Mouse (Mus musculus) neural tube, embryonic 11.5 days (tissue): ENCODE results near the gene Fbxw15. TPM values are rescaled to one million over a fixed set of nuclear protein-coding genes. Genes with fewer than 3 reads are reported as not detected.

Source experiments
- ATAC-seq: fragments of 200-750 bp; cut with Nextera tagmentation; 2 replicates; pipeline ENCODE4 v1.8.0; 2017; ENCODE audit warnings: moderate number of reproducible peaks, mild to moderate bottlenecking, moderate TSS enrichment, moderate library complexity; ENCODE audit not compliant: insufficient read depth, low FRiP score, low TSS enrichment
- DNase-seq: peaks from one replicate; pipeline ENCODE4 v3.0.0-alpha.2; 2015; ENCODE audit warnings: low spot score
- H3K27ac ChIP-seq: fragments of 300-500 bp; sonication (generic); 2 replicates; pipeline ENCODE4 v1.5.1; 2014; ENCODE audit warnings: low read depth, mild to moderate bottlenecking, low read length
- H3K27me3 ChIP-seq: fragments of 300-500 bp; sonication (generic); 2 replicates; pipeline ENCODE4 v1.6.1; 2014; ENCODE audit warnings: mild to moderate bottlenecking, low read length, mixed read lengths; ENCODE audit not compliant: control insufficient read depth, insufficient read depth
- H3K36me3 ChIP-seq: fragments of 300-500 bp; sonication (generic); 2 replicates; pipeline ENCODE4 v1.6.1; 2014; ENCODE audit warnings: mild to moderate bottlenecking, low read length, moderate library complexity, mixed read lengths; ENCODE audit not compliant: control insufficient read depth, insufficient read depth
- H3K4me1 ChIP-seq: fragments of 300-500 bp; sonication (generic); 2 replicates; pipeline ENCODE4 v1.6.1; 2014; ENCODE audit warnings: low read length, mixed read lengths; ENCODE audit not compliant: control insufficient read depth, insufficient read depth
- H3K4me2 ChIP-seq: fragments of 300-500 bp; sonication (generic); 2 replicates; pipeline ENCODE4 v1.6.1; 2014; ENCODE audit warnings: low read depth, mild to moderate bottlenecking, moderate library complexity
- H3K4me3 ChIP-seq: fragments of 300-500 bp; sonication (generic); 2 replicates; pipeline ENCODE4 v1.5.1; 2014; ENCODE audit warnings: low read depth, low read length
- H3K9ac ChIP-seq: fragments of 300-500 bp; sonication (generic); 2 replicates; pipeline ENCODE4 v1.6.1; 2014; ENCODE audit warnings: mild to moderate bottlenecking, low read length
- H3K9me3 ChIP-seq: fragments of 300-500 bp; sonication (generic); 2 replicates; pipeline ENCODE4 v1.6.1; 2016; ENCODE audit warnings: low read length; ENCODE audit not compliant: control insufficient read depth
- WGBS: fragments of 180-500 bp; shearing (Covaris S2); extraction: QIAGEN DNeasy Blood & Tissue Kit; methylation state at CpG from one replicate; pipeline ENCODE4 v1.1.7; 2014; 5-methylcytosine and 5-hydroxymethylcytosine counted together
- polyA plus RNA-seq: library from polyadenylated mRNA; unstranded; fragments of >200 nt; fragmentation: Nextera tagmentation; extraction: Ambion mirVana; gene quantifications from 2 replicates; pipeline ENCODE4 v1.2.1, GENCODE M21; 2014

Fbxw15 gene
- polyA plus RNA-seq, 1 experiment from 2014 or later = not detected

GRCm38 (mm10) chr9:109523385-109524064, 44.5 kb downstream of the Fbxw15 start:
- no peaks in the 10 kb centered on the region for H3K36me3 ChIP-seq
- no peak overlapping the region for H3K4me2 ChIP-seq
- H3K4me1 ChIP-seq = no peaks in the 10 kb centered on the region
- WGBS = 82% methylated on average over 5 of the region's 5 CpGs
- no peak overlapping the region for H3K9ac ChIP-seq
- no peak overlapping the region for H3K27ac ChIP-seq
- ATAC-seq (no peak), DNase-seq (no peak)
- H3K27me3 ChIP-seq = no peaks in the 10 kb centered on the region
- H3K9me3 ChIP-seq = no peaks in the 10 kb centered on the region
- H3K4me3 ChIP-seq = no peak overlapping the region

Other genes starting within 250 kb of the Fbxw15 start
- gene Fbxw28, start 228.6 kb downstream of the Fbxw15 start, polyA plus RNA-seq = not detected in 2 replicates
- not detected in 2 replicates for gene Fbxw22, start 164.0 kb downstream of the Fbxw15 start, polyA plus RNA-seq
- not detected in 2 replicates for gene Fbxw16, start 119.1 kb downstream of the Fbxw15 start, polyA plus RNA-seq
- not detected in 2 replicates for gene Fbxw19, start 72.4 kb downstream of the Fbxw15 start, polyA plus RNA-seq
- not detected in 2 replicates for gene Fbxw24, start 57.8 kb upstream of the Fbxw15 start, polyA plus RNA-seq
- gene Fbxw25, start 96.4 kb upstream of the Fbxw15 start, polyA plus RNA-seq = not detected in 2 replicates
- not detected in 2 replicates for gene Fbxw18, start 134.4 kb upstream of the Fbxw15 start, polyA plus RNA-seq
- gene Fbxw26, start 177.8 kb upstream of the Fbxw15 start, polyA plus RNA-seq = not detected in 2 replicates
- not detected in 2 replicates for gene Fbxw27, start 222.4 kb upstream of the Fbxw15 start, polyA plus RNA-seq
- not detected in 2 replicates for gene Spink8, start 244.0 kb upstream of the Fbxw15 start, polyA plus RNA-seq